Mouse (Mus musculus) gastrocnemius, adult 2 months (tissue): Measurements from ENCODE around the gene Fchsd2. TPM values are rescaled to one million over a fixed set of nuclear protein-coding genes. Genes with fewer than 3 reads are reported as not detected.
A peak's percentile ranks its signal among the peaks of the same experiment; 100 is the strongest.

ENCODE experiments used
- DNase-seq: peaks from one replicate; pipeline ENCODE4 v3.0.0; 2022
- H3K27ac ChIP-seq: fragments of 200-600 bp; 2 replicates; pipeline ENCODE4 v1.8.1; 2022; ENCODE audit warnings: mild to moderate bottlenecking
- H3K4me3 ChIP-seq: fragments of 200-600 bp; 2 replicates; pipeline ENCODE4 v1.8.1; 2022; ENCODE audit warnings: mild to moderate bottlenecking, moderate library complexity
- CTCF ChIP-seq: fragments of 200-600 bp; IDR thresholded peaks from 2 replicates; pipeline ENCODE4 v1.8.1; 2022; ENCODE audit warnings: antibody characterized with exemption, mild to moderate bottlenecking, moderate library complexity
- intact Hi-C: fragments of 180-260 bp; cut with DNase I; formaldehyde crosslinking; loops from one replicate; pipeline ENCODE4 v1.15.1; 2025
- total RNA-seq, 2 experiments: library from RNA; stranded (reverse); gene quantifications; 2 replicates each; pipeline ENCODE4 v1.2.3; 2021

Gene Fchsd2
- total RNA-seq, 2 experiments from 2014 or later = 3.7 to 7.1 TPM

DNA sequence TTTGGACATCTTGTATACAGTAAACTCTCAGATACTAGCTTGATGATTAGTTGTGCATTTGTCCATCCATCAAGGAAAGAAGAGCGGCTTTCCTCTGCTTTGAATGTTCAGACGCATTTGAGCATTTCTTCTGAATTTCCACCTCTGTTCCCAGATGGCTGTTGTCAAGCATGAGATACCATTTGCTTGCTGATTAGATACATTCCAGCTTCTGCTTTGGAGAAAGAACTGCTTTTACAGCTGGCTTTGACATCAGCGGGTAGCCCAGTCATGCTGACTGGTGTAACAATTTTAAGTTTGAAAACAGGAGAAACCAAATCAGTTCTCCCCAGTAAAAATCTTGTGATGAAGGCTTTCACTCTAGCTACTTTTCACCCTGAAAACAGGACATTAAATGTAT lies 77.8 kb downstream of the Fchsd2 start:
- no peak overlapping the region for H3K4me3 ChIP-seq
- no peak for DNase-seq
- H3K27ac ChIP-seq = peak overlapping the region; percentile 28
- intact Hi-C loops = no loop called here
- TF ChIP-seq CTCF = no peak

DNA sequence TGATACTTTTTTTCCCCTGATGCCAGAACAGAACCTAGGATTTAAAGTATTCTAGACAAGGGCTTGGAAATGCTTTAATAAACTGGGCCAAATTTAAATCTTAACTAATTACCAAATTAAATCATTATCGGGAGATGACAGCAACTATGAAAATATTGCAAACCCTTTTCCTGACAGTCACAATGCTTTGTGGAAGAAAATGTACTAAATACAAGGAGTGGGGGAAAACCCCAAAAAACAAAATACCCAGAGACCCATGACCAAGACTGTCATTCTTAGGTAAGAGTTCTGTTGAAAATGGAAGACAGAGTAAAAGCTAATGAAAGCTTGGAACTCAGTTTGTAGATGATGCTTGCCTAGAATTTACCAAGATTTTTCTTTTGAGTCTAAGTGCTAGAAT lies 78.3 kb downstream of the Fchsd2 start:
- TF ChIP-seq CTCF = no peak
- intact Hi-C loops = no loop called here
- no peak overlapping the region for H3K4me3 ChIP-seq
- peak overlapping the region; percentile 28 for H3K27ac ChIP-seq
- no peak for DNase-seq

- intact Hi-C loops = no loop called here
- no peak overlapping the region for H3K4me3 ChIP-seq
- no peak for TF ChIP-seq CTCF
- no peak overlapping the region for H3K27ac ChIP-seq
- DNase-seq = no peak
Measured at GRCm38 (mm10) chr7:101173331-101173730, 80.7 kb downstream of the Fchsd2 start.

- no peak for DNase-seq
- H3K4me3 ChIP-seq = peak overlapping the region; percentile 21
- TF ChIP-seq CTCF = no peak
- intact Hi-C loops = no loop called here
- peak overlapping the region; percentile 63 for H3K27ac ChIP-seq
Measured at GRCm38 (mm10) chr7:101178751-101179150, 86.1 kb downstream of the Fchsd2 start.

DNA sequence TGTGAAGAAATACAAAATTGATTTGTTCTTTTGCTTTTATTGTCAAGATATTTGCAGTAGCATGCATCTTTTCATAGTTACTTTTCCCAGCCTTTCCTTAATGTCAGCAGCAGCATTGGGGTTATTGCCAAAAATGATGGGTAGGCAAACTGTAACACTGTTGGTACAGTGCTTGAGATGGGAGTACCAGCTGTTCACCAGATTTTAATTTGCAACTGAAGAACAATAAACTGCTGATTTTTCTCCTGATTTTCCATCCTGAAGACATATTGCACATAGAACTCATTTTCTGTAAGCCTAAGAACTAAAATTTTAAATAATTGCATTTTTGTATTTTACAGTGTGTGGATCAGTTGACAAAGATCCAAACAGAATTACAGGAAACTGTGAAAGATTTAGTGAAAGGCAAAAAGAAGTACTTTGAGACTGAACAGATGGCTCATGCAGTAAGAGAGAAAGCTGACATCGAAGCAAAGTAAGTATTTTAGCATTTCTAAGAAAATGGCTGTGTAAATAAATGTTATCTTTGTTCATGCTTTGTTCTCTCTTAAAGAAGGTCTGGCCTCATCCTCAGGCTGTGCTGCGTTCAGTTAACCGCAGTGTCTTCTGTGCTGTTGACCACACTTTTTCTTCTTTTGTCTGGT lies 98.8 kb downstream of the Fchsd2 start:
- H3K4me3 ChIP-seq = no peak overlapping the region
- TF ChIP-seq CTCF = no peak
- H3K27ac ChIP-seq = no peak overlapping the region
- intact Hi-C loops = no loop called here
- DNase-seq = no peak

- no peak for TF ChIP-seq CTCF
- intact Hi-C loops = no loop called here
Measured at GRCm38 (mm10) chr7:101210826-101211225, 118.2 kb downstream of the Fchsd2 start.

GRCm38 (mm10) chr7:101213515-101214263 lies 121.0 kb downstream of the Fchsd2 start:
- no peak for TF ChIP-seq CTCF
- H3K4me3 ChIP-seq = no peak overlapping the region
- intact Hi-C loops = no loop called here
- no peak overlapping the region for H3K27ac ChIP-seq
- no peak for DNase-seq

More at GRCm38 (mm10) chr7:101210826-101211225, 118.2 kb downstream of the Fchsd2 start:
- Histone ChIP-seq H3K4me3 (no peak overlapping the region), H3K27ac (no peak overlapping the region)
- DNase-seq = no peak

DNA sequence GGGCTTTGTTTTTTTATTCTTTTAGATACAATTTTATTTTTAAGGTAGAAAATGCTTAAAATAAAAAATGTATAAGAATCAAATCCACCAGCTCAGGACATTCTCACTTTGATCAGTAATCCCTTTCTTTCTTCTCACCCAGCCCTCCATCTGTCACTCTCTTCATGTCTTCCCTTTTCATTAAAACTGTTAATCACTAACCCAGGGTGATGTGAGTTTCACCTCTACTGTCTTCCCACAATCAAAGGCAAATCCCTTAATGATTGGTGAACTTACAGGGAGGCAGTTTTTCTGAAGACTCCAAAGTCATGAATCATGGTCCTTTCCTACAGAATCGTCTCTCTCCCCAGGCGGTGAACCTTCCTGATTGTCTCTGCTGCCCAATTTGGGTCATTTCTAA lies 124.1 kb downstream of the Fchsd2 start:
- intact Hi-C loops = no loop called here
- TF ChIP-seq CTCF = no peak
- H3K27ac ChIP-seq = no peak overlapping the region
- no peak for DNase-seq
- no peak overlapping the region for H3K4me3 ChIP-seq

DNA sequence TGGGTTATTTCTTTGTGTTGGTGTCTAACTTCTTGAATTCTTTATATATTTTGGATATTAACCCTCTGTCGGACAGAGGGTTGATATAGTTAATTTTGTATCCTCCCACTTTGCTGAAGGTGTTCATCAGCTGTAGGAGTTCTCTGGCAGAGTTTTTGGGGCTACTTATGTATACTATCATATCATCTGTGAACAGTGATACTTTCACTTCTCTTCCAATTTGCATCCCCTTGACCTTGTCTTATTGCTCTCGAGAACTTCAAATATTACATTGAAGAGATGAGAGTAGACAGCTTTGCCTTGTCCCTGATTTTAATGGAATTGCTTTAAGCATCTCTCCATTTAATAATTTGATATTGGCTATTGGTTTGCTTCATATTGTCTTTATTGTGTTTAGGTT lies 130.8 kb downstream of the Fchsd2 start:
- intact Hi-C loops = no loop called here
- TF ChIP-seq CTCF = no peak
- no peak for DNase-seq
- H3K4me3 ChIP-seq = no peak overlapping the region
- no peak overlapping the region for H3K27ac ChIP-seq

DNA sequence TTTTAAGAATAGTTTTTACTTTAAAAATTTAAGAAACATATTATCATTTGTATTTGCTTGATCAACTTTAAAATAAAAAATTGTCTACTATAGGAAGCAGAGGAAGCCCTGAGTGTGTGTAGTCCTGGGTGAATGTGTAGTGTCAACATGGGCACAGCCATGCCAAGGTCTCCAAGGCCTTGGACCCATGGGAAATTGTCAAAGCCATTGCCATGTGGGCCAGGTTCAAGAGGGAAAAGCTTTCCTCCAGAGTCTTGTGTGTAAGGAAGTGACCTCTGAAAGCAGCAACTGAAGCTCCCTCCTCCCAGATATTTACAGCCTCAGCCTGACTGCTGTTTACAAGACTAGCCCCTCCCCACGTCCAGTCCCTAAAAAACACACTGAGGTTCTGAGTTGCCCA lies 136.7 kb downstream of the Fchsd2 start:
- DNase-seq = no peak
- intact Hi-C loops = no loop called here
- TF ChIP-seq CTCF = no peak
- no peak overlapping the region for H3K27ac ChIP-seq
- no peak overlapping the region for H3K4me3 ChIP-seq

DNA sequence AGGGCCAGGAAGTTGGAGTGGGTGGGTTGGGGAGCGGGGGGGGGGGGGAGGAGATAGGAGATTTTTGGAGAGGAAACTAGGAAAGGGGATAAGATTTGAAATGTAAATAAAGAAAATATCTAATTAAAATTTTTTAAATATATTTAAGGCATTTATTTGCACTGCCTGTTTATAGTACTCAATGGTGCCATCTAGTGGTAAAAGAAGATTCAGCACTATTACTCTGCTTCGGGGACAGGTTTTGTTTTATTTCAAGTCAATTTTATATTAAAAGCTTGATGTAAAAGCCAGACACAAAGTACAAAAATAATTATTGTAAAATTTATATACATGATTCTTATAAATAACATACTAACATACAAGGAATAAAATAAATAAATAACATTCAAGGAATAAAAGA lies 138.8 kb downstream of the Fchsd2 start:
- H3K27ac ChIP-seq = no peak overlapping the region
- no peak for DNase-seq
- peak; percentile 80 for TF ChIP-seq CTCF
- intact Hi-C loops = loop anchor here (1.0 to 5.0 kb wide), 2 partner anchors 170 to 244 kb away; no protein-coding TSS in a partner anchor
- H3K4me3 ChIP-seq = no peak overlapping the region

- DNase-seq = no peak
- Histone ChIP-seq H3K4me3 (no peak overlapping the region), H3K27ac (no peak overlapping the region)
- intact Hi-C loops = loop anchor here (2.0 to 5.0 kb wide), 2 partner anchors 124 to 245 kb away; no protein-coding TSS in a partner anchor
- no peak for TF ChIP-seq CTCF
Measured at GRCm38 (mm10) chr7:101232716-101233115, 140.1 kb downstream of the Fchsd2 start.

- DNase-seq = no peak
- no peak for TF ChIP-seq CTCF
- intact Hi-C loops = loop anchor here (5.0 kb wide), 1 partner anchor 50 kb away; no protein-coding TSS in a partner anchor
Measured at GRCm38 (mm10) chr7:101236712-101237473, 144.2 kb downstream of the Fchsd2 start.

More at GRCm38 (mm10) chr7:101236712-101237473, 144.2 kb downstream of the Fchsd2 start:
- no peak overlapping the region for H3K27ac ChIP-seq
- no peak overlapping the region for H3K4me3 ChIP-seq
